Mouse (Mus musculus) thymus, adult 2 months (tissue): Measurements from ENCODE around the gene Pip4k2a. TPM values are rescaled to one million over a fixed set of nuclear protein-coding genes. Genes with fewer than 3 reads are reported as not detected.
A peak's percentile ranks its signal among the peaks of the same experiment; 100 is the strongest.

Source experiments
- DNase-seq: peaks from one replicate; pipeline ENCODE4 v3.0.0; 2021
- H3K27ac ChIP-seq: fragments of 200-500 bp; 2 replicates; pipeline ENCODE4 v1.5.1; 2012; ENCODE audit warnings: low read length, control low read depth; ENCODE audit not compliant: control insufficient read depth, insufficient read depth
- H3K27me3 ChIP-seq: fragments of 200-500 bp; 2 replicates; pipeline ENCODE4 v1.6.1; 2012; ENCODE audit warnings: mild to moderate bottlenecking, low read length, moderate library complexity, mixed read lengths; ENCODE audit not compliant: control insufficient read depth, insufficient read depth
- H3K36me3 ChIP-seq: fragments of 200-500 bp; 2 replicates; pipeline ENCODE4 v1.6.1; 2012; ENCODE audit warnings: mild to moderate bottlenecking, low read length, moderate library complexity; ENCODE audit not compliant: control insufficient read depth, insufficient read depth
- H3K4me1 ChIP-seq: fragments of 200-500 bp; replicated peaks from 2 replicates; pipeline ENCODE4 v1.6.1; 2012; ENCODE audit warnings: low read length; ENCODE audit not compliant: control insufficient read depth, insufficient read depth
- H3K4me3 ChIP-seq: fragments of 200-500 bp; 2 replicates; pipeline ENCODE4 v1.5.1; 2012; ENCODE audit warnings: mild to moderate bottlenecking, low read length, control low read depth, moderate library complexity; ENCODE audit not compliant: control insufficient read depth, insufficient read depth
- CTCF ChIP-seq: fragments of 200-500 bp; IDR thresholded peaks from 2 replicates; pipeline ENCODE4 v1.5.1; 2012; ENCODE audit warnings: mild to moderate bottlenecking, control low read depth, low read length, moderate library complexity, borderline replicate concordance; ENCODE audit not compliant: control insufficient read depth, poor library complexity, insufficient read depth; ENCODE audit errors: extremely low read depth
- POLR2A ChIP-seq: fragments of 200-500 bp; IDR thresholded peaks from 2 replicates; pipeline ENCODE4 v1.6.1; 2012; ENCODE audit warnings: mild to moderate bottlenecking, low read length, control low read depth, moderate library complexity; ENCODE audit not compliant: control insufficient read depth, poor library complexity, insufficient read depth; ENCODE audit errors: extremely low read depth
- WGBS: fragments of 180-500 bp; shearing (Covaris S2); methylation state at CpG from one replicate; pipeline ENCODE4 v1.1.7; 2018; 5-methylcytosine and 5-hydroxymethylcytosine counted together
- polyA plus RNA-seq: library from polyadenylated mRNA; depleted of rRNA; stranded (reverse); fragments of >200 nt; gene quantifications from 2 replicates; pipeline ENCODE4 v1.2.3, GENCODE M21; 2012

Pip4k2a gene
- polyA plus RNA-seq, 1 experiment: 61.2 TPM

DNA sequence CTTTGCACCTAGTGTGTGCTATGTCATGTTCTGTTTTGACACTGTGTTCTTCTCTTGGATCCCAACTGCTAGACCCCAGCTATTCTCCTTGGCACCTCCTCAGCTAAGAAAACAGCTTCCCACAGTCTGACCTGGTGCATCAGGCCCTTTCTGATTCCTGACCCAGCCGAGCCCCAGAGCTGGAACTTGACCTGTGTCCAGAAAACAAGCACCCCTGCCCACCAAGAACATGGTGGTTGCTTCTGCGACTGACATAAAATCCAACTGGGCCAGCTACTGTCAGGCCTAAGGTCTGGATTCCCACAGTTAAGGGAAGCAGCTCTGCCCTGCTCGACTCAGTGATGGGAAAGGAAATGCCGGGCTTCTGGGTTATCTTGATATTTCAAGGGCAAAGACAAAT, 54.6 kb downstream of the Pip4k2a start:
- no peaks in the 10 kb centered on the region for H3K36me3 ChIP-seq
- H3K4me1 ChIP-seq: peaks cover 49% of the 10 kb centered on the region
- H3K4me3 ChIP-seq: no peak overlapping the region
- DNase-seq: no peak
- TF ChIP-seq CTCF (no peak), POLR2A (no peak)
- 60% methylated on average over 4 of the region's 4 CpGs for WGBS
- peak overlapping the region; percentile 29; the same call in 1 of the 2 replicates for H3K27ac ChIP-seq
- H3K27me3 ChIP-seq: no peaks in the 10 kb centered on the region

DNA sequence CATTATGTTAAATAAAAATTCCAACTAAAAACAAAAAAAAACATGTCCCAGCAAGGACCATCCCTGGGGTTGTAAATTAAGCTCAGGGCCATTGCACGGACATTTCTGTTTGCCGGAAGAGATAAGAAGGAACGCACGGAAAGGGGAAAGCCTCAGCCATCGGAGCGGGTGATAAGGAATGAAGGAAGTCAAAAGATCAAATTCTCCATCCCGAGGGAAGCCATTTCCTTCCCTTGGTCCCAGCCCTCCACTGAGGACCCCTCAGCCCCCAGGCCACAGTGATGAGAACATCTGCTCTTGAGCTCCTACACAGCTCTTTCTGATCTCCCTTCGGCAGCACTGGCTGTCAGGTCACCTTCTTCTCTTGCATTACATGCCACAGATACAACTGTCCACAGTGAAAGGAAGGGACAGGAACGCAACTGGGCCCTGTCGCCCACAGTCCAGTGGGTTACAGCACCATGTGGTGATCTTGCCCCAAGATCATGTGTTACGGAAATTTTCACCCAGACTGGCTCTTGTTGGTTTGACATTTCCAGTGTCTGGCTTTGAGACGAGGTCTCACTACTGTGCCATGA, 57.1 kb downstream of the Pip4k2a start:
- WGBS: 87% methylated on average over 12 of the region's 12 CpGs
- Histone ChIP-seq H3K27me3 (no peaks in the 10 kb centered on the region), H3K27ac (no peak overlapping the region), H3K4me1 (peaks cover 60% of the 10 kb centered on the region), H3K36me3 (no peaks in the 10 kb centered on the region), H3K4me3 (no peak overlapping the region)
- no peak for DNase-seq
- TF ChIP-seq CTCF (no peak), POLR2A (no peak)

DNA sequence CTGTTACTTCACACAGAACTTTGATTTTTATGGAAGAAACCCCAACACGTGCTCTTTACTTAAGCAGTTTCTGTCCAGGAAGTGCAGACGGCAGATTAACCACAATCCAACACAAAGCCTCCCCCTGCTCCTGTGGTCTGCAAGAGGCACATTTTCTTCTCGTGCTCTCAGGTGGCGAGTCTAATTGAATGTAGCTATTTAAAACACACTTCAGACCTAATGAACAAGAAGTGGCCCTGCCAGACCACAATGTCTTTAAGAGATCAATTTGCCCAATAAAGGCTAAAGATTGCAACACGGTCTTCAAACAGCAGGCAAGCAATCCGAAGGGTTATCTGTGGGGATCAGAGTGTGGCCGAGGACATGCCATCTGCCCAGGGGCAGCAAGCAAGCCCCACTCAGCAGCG, 59.0 kb downstream of the Pip4k2a start:
- no peak overlapping the region for H3K4me3 ChIP-seq
- peak overlapping the region; percentile 44; the same call in 1 of the 2 replicates for H3K27ac ChIP-seq
- TF ChIP-seq CTCF: no peak
- TF ChIP-seq POLR2A: no peak
- no peaks in the 10 kb centered on the region for H3K27me3 ChIP-seq
- peaks cover 57% of the 10 kb centered on the region for H3K4me1 ChIP-seq
- H3K36me3 ChIP-seq: no peaks in the 10 kb centered on the region
- DNase-seq: no peak
- WGBS: 4% methylated on average over 8 of the region's 8 CpGs

DNA sequence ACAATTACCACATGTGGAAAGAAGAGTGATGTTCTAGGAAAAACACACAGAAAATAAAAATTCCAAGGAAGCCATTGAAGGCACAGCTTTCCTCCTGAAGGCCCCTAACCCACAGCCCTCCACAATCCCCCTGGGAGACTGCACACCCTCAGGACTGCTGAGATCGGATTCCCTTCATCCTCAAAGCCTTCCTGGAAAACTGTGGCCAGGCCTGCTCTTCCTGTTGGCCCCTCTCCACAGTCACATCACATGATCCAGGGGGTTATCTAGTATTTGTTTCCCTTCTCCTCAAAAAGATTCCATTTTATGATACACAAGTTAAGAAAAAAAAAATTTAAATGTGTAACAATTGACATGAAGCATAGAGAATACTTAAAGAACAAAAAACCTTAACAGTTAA, 59.7 kb downstream of the Pip4k2a start:
- H3K27me3 ChIP-seq: no peaks in the 10 kb centered on the region
- peak overlapping the region; percentile 43; the same call in 1 of the 2 replicates for H3K27ac ChIP-seq
- H3K4me1 ChIP-seq: peaks cover 50% of the 10 kb centered on the region
- TF ChIP-seq POLR2A (no peak), CTCF (no peak)
- no peaks in the 10 kb centered on the region for H3K36me3 ChIP-seq
- H3K4me3 ChIP-seq: no peak overlapping the region
- no peak for DNase-seq
- WGBS: 42% methylated on average over 1 of the region's 1 CpGs

DNA sequence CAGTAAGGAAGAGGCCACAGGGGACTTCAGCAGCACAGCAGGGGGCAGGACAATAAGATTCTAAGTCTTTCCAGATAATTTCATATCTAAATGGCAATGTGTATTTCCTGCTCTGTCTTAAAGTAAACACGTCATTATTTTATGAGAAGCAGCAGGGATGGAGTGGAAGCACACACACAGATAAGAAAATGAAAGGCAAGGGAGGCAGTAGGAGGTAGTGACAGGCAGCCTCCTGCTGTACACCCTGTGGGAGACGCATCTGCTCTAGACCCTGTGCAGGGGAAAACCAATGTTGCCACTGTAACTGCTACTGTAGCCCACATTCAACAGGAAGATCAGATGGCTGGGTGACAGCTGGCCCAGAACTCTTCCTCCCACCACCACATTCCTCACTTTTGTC, 60.3 kb downstream of the Pip4k2a start:
- no peaks in the 10 kb centered on the region for H3K36me3 ChIP-seq
- no peaks in the 10 kb centered on the region for H3K27me3 ChIP-seq
- H3K27ac ChIP-seq: peak overlapping the region; percentile 43; the same call in 1 of the 2 replicates
- TF ChIP-seq CTCF (no peak), POLR2A (no peak)
- H3K4me3 ChIP-seq: no peak overlapping the region
- DNase-seq: no peak
- 2% methylated on average over 2 of the region's 2 CpGs for WGBS
- H3K4me1 ChIP-seq: peaks cover 47% of the 10 kb centered on the region

DNA sequence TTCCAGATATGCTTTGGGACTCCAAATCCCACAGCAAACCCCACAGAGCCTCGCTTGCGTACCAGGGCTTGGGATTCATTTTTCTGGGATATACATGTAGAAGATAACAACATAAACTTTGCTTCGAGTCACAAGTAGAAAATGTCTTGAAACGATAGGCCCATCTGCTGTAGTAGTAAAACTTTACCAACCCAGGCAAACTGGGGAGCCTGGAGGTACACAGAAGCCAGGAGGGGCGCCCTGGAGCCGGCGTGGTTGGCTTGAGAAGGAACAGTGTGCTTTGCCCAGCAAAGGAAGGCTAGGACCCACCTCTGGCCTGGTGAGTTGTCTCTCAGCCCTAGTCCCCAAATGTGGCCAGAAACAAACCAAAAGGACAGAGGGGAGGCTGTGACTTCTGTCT, 61.5 kb downstream of the Pip4k2a start:
- H3K4me1 ChIP-seq: peaks cover 42% of the 10 kb centered on the region
- 78% methylated on average over 7 of the region's 7 CpGs for WGBS
- H3K36me3 ChIP-seq: no peaks in the 10 kb centered on the region
- TF ChIP-seq CTCF (no peak), POLR2A (no peak)
- H3K27me3 ChIP-seq: no peaks in the 10 kb centered on the region
- no peak overlapping the region for H3K27ac ChIP-seq
- H3K4me3 ChIP-seq: no peak overlapping the region
- no peak for DNase-seq

DNA sequence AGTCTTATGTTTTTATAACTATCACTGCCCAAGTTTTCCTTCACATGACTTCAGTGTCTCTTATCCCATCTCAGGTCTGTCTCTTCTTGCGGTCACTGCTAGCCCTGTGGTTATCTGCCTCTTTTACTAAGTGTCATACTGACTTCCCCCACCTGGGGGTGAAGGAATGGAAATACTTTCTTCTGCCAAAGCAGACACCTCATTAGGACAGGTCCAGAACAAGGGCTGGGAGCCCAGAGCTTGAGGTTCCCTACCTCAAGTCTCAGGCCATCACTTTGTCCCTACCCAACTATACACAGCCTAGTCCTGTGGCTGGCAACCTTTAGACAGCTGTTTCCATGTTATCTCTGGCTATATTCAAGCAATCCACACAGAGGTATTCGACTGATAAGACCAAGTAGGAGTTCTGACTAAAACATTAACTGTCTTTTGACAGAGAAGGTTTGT, 62.3 kb downstream of the Pip4k2a start:
- no peak for TF ChIP-seq POLR2A
- no peak for TF ChIP-seq CTCF
- no peaks in the 10 kb centered on the region for H3K27me3 ChIP-seq
- H3K36me3 ChIP-seq: no peaks in the 10 kb centered on the region
- H3K4me3 ChIP-seq: no peak overlapping the region
- no peak overlapping the region for H3K27ac ChIP-seq
- peaks cover 34% of the 10 kb centered on the region for H3K4me1 ChIP-seq
- 69% methylated on average over 2 of the region's 2 CpGs for WGBS
- DNase-seq: no peak

DNA sequence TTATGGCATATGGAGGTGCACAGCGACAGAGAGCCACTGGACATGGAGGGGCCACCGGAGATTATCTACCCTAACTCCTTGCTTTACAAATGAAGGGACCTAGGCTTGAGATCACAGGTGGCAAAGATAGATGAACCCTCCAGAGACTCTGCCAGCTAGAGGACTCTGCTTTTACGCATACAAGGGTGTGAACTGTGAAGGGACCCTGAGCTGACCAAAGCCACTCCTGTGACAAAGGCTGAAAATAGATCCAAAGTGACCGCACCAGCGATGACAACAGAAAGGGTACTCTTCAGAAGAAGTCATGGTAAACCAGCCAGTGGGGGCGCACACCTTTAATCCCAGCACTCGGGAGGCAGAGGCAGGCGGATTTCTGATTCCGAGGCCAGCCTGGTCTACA, 63.8 kb downstream of the Pip4k2a start:
- no peak for DNase-seq
- no peaks in the 10 kb centered on the region for H3K36me3 ChIP-seq
- TF ChIP-seq CTCF (no peak), POLR2A (no peak)
- peaks cover 33% of the 10 kb centered on the region for H3K4me1 ChIP-seq
- 97% methylated on average over 9 of the region's 9 CpGs for WGBS
- H3K27me3 ChIP-seq: no peaks in the 10 kb centered on the region
- no peak overlapping the region for H3K4me3 ChIP-seq
- H3K27ac ChIP-seq: no peak overlapping the region
